Mouse (Mus musculus): ENCODE data around the gene Gm765. TPM values are rescaled to one million over a fixed set of nuclear protein-coding genes. Genes with fewer than 3 reads are reported as not detected.

Gene Gm765
- polyA plus RNA-seq, 1 experiment from 2014 or later: not detected

DNA sequence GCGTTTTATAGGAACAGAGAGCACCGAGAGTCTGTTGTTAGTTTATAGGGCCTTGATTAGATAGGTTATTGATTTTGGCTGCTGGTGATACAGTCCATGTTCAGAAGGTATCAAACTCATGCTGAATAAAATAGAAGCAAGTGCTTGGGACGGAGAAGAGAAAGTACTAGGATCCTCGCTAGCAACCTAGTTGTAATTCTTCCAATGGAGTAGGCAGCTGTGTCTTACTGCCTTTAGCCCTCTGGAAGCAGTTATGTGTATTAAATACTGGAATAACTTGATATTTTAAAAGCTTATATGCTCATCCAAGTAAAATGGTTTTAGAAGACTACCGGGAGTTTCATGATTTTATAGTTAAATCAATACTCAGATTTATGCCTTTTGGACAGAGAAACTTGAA lies 132.3 kb downstream of the Gm765 start:
- no peak overlapping the region for H3K4me2 ChIP-seq
- peaks cover 5% of the 10 kb centered on the region; the same call in 1 of the 2 replicates for H3K4me1 ChIP-seq
- H3K27me3 ChIP-seq: no peaks in the 10 kb centered on the region
- 90% methylated on average over 5 of the region's 5 CpGs for WGBS
- no peaks in the 10 kb centered on the region for H3K9me3 ChIP-seq (replicated peaks)
- H3K27ac ChIP-seq: no peak overlapping the region
- H3K36me3 ChIP-seq (ENCODE audit: poor library complexity, severe bottlenecking): no peaks in the 10 kb centered on the region
- no peak overlapping the region for H3K9ac ChIP-seq
- no peak overlapping the region for H3K4me3 ChIP-seq
- no peak for ATAC-seq

DNA sequence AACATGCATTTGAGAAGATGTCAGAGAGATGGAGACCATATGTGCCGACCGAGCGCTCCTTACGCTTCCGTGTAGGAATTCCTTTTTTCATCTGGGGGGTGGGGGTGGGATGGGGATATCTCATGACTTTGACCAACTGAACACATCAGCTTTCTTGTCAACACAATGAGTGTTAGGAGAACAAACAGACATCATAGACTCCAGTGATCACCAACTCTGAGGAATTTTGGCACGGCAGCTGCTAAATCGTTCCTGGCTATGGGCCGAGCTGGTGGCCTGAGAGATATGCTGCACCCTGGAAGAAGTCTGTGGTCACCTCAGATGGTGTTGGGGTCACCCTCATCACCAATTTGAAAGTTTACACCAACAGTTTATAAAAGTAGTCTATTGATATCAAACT lies 134.5 kb downstream of the Gm765 start:
- ATAC-seq: no peak
- H3K27me3 ChIP-seq: no peaks in the 10 kb centered on the region
- H3K4me1 ChIP-seq: peaks cover 9% of the 10 kb centered on the region; the same call in 1 of the 2 replicates
- H3K27ac ChIP-seq: no peak overlapping the region
- H3K4me3 ChIP-seq: no peak overlapping the region
- 97% methylated on average over 8 of the region's 8 CpGs for WGBS
- no peaks in the 10 kb centered on the region for H3K9me3 ChIP-seq (replicated peaks)
- H3K36me3 ChIP-seq (ENCODE audit: poor library complexity, severe bottlenecking): no peaks in the 10 kb centered on the region
- no peak overlapping the region for H3K9ac ChIP-seq
- H3K4me2 ChIP-seq: no peak overlapping the region

GRCm38 (mm10) chr6:98198706-98199105 lies 143.8 kb downstream of the Gm765 start:
- Histone ChIP-seq H3K4me1 (no peaks in the 10 kb centered on the region), H3K4me2 (no peak overlapping the region), H3K36me3 (ENCODE audit: poor library complexity, severe bottlenecking) (no peaks in the 10 kb centered on the region), H3K9me3 (replicated peaks) (no peaks in the 10 kb centered on the region), H3K4me3 (no peak overlapping the region), H3K9ac (no peak overlapping the region), H3K27me3 (no peaks in the 10 kb centered on the region), H3K27ac (no peak overlapping the region)
- ATAC-seq: no peak
- whole genome bisulfite sequencing: 89% methylated on average over 2 of the region's 2 CpGs

GRCm38 (mm10) chr6:98190745-98191442 lies 151.7 kb downstream of the Gm765 start:
- Histone ChIP-seq H3K9me3 (replicated peaks) (no peaks in the 10 kb centered on the region), H3K4me1 (no peaks in the 10 kb centered on the region), H3K36me3 (ENCODE audit: poor library complexity, severe bottlenecking) (no peaks in the 10 kb centered on the region), H3K4me3 (no peak overlapping the region), H3K27ac (no peak overlapping the region), H3K4me2 (no peak overlapping the region), H3K27me3 (no peaks in the 10 kb centered on the region), H3K9ac (no peak overlapping the region)
- no peak for ATAC-seq
- WGBS: 79% methylated on average over 8 of the region's 8 CpGs

Data from forebrain, embryonic 13.5 days (tissue).